Mouse (Mus musculus) MEL-GATA-1-ER (cell line): ENCODE data around the gene Zbtb40.

ENCODE experiments used
- DNase-seq: peaks from one replicate; pipeline ENCODE4 v3.0.0-alpha.2; 2012; ENCODE audit warnings: low read depth; ENCODE audit errors: extremely low read depth

Zbtb40 gene

DNA sequence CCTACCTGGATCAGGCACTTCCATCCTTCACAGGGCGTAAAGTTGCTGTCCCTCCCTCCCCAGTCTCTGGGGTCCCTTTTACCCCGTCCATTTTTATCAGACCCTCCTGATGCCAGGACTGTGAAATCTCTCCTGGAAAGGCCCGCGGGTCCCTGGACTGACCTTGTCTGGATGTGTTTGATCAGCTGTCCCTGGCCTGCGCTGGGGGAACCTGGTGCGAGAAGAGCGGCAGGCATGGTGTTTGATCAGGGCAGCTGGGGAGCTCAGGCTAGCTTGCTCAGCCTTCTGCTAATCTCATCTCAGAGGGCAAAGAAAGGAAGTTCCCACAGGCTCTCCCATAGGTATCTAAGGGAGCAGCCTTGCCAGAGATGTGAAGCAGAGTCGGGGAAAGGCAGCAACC is 71.4 kb downstream of the Zbtb40 start:
- no peak for DNase-seq

GRCm38 (mm10) chr4:136970939-136971338 is 77.7 kb downstream of the Zbtb40 start:
- peak; percentile 25 for DNase-seq

DNA sequence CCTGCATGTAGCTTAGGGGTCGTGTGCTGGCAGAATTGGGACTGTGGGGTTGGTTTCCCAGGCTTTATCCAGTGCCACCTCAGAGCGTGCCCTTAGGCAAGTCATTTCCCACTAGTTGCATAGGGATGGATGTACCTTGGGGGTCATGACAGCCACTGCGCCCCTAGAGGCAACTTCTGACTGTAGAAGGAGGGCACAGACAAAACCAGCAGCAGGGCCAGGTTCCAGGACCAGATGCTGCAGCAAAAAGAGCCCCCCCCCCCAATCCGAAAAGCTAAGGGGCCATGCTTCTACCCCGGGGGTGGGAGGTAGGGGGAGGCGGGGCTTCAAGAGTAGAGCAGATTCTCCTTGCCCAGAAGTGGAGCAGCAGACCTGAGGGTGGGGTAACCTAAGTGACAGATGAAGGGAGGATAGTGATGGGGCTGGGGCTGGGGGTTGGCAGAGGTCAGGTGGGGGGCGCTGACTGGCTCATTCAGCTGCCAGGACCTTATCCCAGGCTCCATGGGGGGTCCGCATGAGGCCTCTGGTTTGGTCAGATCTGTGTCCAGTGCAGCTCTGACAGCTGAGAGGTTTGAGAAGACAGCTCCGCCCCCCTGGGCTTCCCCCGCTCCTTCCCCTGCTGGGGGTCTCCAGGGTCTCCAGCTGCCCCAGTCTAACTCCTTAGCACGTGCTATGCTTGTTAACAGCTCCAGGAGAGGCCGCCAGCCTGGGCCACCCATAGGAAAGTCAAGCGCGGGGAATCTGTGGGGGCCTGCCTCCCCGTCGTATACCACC is 78.9 kb downstream of the Zbtb40 start:
- no peak for DNase-seq

DNA sequence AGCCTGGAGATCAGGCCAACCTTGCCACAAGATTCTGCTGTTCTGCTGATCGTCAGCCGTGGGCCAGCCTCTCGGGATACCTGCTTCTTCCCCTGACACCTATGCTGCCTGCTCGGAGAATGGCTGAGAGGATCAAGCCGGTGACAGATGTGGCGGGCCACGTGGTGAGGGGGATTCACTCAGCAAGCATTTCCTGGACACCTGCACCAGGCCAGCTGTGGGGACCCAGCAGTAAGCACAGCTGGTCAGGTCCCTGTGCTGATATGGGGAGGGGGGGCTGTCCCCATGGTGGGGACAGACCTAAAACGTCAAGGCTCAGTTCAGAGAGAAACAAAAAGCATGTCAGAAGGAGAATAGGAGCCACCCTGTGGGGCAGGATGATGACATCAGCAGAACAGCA is 79.5 kb downstream of the Zbtb40 start:
- DNase-seq, result no peak

DNA sequence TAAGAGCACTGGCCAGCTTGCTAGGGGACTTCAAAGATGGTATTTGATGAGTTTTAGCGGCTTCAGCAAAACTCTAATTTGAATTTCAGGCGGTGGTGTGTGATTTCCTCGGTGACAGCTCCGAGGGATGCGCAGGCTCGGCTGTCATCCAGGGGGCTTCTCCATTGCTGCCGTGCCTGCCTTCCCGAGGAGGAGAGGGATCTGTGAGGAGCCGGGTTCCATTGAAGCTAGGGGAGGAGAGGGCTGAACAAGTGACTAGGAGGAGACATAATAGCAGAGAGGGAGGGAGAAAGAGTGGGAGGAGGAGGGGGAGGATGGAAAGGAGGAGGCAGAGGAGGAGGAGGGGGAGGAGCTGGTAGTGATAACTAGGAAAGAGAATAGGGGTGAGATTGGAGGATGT is 81.1 kb downstream of the Zbtb40 start:
- no peak for DNase-seq

- no peak for DNase-seq
Measured at GRCm38 (mm10) chr4:136966493-136967390, 81.9 kb downstream of the Zbtb40 start.

GRCm38 (mm10) chr4:136964990-136965421 is 83.6 kb downstream of the Zbtb40 start:
- no peak for DNase-seq

DNA sequence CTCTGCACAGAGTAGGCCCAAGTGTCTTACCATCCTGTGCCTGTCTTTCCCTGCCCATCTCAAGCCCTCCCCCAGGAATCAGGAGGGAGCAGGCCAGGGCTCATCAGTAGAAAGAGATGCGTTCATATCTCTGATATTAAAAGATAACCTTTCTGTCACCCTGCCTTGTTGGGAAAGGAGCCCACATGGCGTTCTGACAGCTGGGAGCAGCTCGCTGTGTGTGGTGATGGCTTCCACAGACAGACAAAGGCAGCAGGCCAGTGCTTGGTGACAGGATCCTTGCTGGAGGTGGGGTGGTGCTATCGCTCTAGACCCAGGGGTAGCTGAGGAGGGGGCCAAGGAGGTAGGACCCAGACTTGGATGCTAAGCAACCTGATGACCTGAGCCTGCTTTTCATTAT is 86.2 kb downstream of the Zbtb40 start:
- DNase-seq, result no peak

DNA sequence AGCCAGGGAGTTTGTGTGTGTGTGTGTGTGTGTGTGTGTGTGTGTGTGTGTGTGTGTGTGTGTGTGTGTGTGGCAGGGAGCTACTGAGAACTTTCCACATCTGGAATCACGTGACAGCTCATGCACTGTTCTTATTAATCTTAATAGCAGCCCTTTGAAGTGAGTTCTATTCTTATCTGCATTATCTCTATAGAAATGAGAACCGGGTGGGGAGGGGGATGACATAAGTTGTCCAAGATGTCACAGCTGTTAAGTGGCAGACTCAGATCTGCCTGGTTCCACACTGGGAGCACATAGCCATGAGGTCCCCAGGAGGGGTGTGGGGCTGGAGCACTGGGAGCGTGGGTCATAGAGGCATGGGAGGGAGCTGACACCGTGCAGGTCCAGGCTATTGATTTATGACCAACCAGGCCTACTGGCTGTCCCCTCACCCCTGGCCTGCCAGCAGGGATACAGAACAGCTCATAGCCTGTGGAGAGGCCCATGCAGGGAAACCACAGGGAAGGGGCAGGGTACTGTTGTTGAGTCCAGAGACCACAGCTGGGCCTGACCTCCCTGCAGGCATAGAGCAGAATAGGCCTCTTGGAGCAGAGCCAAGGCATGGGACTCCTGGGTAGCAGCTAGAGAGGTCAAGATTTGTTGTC is 86.8 kb downstream of the Zbtb40 start:
- DNase-seq, result no peak

GRCm38 (mm10) chr4:136960581-136960980 is 88.0 kb downstream of the Zbtb40 start:
- no peak for DNase-seq

DNA sequence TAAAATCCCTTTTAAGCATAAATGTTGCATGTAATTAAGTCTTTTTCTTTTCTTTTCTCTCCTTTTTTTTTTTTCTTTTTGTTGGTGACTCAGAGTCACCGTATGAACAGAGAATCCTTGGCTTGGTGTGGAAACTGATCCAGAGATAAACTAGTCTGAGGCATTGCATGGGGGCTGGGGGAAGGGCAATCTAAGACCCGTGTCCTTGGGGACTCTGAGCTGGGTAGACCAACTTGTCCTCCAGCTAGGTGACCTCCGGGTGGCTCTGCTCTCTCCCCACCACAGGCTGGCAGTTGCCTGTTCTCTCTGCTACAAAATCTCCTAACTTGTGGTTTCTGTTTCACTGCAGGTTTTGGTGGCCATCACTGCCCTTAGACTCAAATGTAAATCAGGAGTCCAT is 88.5 kb downstream of the Zbtb40 start:
- DNase-seq, result no peak

- no peak for DNase-seq
Measured at GRCm38 (mm10) chr4:136956751-136957446, 91.7 kb downstream of the Zbtb40 start, which contains the start of gene Epha8. TSS of gene Epha8 (minus strand) at chr4:136956816.

DNA sequence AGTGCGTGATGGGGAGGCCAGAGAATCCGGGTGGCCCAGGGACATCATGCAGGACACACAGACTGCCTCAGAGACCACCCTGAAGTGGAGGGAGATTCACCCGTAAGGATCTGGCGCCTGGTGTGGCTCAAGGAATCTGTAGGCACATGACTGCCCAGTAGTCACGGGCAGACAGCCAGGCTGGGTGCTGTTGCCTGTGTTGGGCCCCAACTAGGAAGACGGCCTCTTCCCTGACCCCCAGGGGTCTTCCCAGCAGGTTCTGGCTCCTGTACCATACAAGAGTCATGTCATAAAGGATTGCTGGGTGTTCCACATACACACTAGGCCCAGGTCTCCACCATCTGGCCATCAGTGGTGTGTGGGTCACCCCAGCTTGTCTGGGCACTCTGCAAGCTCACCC is 94.0 kb downstream of the Zbtb40 start:
- no peak for DNase-seq

DNA sequence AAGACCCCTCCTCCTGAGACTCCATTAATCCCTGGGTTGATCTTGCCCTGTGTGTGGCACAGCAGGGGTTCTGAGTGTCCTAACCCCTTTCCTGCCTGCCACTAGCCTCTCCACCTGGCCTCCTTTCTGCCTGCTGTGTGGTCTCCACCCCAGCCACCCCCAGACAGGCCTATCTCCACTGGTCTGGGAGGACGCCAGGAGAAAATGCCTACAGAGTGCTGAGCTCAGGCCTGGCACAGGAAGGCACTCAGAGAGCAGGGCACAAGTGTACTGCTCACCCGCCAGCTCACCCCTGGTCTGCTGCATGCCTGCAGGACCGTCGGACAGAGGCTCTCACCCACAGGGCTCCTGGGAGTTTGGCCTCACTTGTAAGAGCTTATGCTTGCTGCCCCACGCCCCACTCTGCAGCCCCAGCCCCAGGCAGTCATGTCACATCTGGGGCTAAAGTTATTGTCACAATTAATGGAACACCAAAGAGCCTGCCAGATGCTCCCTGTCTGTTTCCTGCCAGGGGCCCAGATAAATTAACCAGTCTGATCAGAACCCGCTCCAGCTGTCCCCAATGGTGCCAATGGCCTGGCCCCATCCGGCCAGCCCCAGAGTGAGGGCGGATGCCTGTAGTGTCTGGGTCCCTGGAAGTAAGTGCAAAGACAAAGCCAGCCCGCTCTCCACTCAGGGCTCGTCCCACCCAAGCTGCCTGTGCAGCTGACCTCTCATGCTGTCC is 99.2 kb downstream of the Zbtb40 start:
- DNase-seq, result no peak

DNA sequence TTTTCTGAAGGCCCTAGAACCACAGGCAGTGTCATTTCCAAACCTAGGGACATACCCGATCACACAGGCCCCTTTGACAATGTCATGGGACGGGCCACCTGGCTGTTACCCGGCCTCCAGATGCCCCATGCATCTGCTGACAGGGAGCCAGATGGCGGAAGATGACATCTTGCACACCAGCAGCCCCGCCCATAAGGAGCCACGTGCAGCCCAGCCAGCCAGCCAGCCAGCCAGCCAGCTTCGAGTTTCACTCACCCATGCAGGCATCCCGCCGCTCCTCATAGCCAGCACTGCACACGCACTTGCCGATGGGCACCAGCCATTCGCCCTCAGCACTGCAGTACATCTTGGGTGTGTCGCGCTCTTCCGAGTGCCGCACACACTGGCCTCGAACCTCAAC is 103.2 kb downstream of the Zbtb40 start:
- DNase-seq, result no peak

DNA sequence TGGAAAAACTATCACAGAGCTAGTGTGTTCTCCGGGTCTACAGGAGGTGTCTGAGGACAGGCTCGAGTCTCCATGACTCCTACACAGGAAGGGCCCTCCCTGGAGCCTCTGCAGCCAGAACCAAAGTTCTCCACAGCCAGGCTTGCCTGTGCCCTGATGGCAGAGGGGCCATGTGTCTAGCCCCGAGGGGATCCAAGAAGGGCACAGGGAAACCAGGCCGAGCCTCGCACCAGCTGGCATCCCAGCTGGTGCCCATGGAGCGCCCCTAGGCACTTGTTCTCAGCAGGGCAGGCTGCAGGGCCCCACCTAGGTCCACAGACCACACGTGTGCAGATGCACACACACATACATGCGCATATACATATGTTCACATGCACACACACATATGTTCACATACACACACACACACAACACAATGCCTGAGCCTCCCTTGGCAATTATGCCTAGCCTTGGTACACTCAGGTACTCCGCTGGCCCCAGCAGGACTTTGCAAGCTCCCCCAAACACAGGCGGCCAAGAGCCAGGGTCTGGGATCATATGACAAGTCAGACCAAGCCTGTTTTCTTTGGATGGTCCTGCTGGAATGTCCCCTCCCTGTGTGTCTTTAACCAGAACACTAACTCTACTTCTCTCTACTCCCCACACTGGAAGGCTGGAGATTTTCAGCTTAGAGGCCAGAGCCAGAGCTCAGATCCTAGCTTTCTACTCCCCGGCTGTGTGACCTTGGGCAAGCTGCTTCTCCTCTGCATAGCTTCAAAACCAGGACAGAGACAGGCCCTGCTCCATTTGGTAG is 103.8 kb downstream of the Zbtb40 start:
- no peak for DNase-seq

GRCm38 (mm10) chr4:136943175-136943574 is 105.4 kb downstream of the Zbtb40 start:
- no peak for DNase-seq

DNA sequence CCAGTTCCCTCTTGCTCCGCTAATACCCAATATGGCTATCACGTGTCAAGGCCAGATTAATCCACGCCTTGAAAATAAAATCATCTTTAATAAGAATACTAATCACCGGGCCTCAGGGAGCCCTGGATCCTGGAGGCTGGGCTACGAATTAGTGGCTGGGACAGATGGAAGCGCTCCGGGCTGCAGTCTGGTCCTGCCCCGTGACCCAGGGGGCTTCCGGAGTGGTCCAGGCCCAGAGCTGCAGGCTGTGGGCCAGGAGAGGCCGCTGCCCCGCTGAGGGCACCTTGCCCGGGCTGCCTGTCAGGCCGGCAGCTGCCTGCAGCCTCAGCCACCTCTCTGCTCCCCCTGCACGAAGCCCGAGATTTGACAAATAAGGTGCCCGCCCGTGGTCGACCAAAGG is 105.8 kb downstream of the Zbtb40 start:
- DNase-seq, result no peak

GRCm38 (mm10) chr4:136937935-136938334 is 110.7 kb downstream of the Zbtb40 start:
- DNase-seq, result no peak

DNA sequence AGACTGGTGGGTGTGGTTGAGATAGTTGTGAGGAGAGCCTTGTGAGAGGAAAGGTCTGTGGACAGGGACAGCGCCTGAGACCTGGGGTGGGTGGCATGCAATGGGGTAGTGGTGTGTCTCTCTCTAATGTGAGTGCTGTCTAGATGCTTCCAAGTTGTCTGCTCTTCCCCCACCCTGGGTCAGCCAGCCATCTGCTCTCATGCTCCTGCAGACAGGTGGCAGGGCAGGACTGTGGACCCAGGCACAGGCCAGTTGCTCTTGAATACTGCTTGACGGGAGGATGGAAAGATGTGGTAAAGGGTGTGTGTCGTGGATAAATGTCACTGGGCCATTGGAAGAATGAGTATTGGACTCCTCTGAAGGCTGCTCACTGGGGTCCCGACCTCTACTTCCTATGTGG is 111.3 kb downstream of the Zbtb40 start:
- DNase-seq, result no peak
